Mouse (Mus musculus) embryonic fibroblast, embryonic 13.5 days (primary cell): ENCODE data around the gene Cytl1.

Experiments
- CTCF ChIP-seq: IDR thresholded peaks from 2 replicates; pipeline ENCODE4 v1.5.1; 2011; ENCODE audit warnings: mild to moderate bottlenecking, control low read depth, low read length, moderate library complexity, borderline replicate concordance; ENCODE audit not compliant: insufficient read depth
- POLR2A ChIP-seq: IDR thresholded peaks from 2 replicates; pipeline ENCODE4 v1.6.1; 2011; ENCODE audit warnings: low read depth, mild to moderate bottlenecking, control low read depth, low read length, moderate library complexity

- no peak for TF ChIP-seq CTCF
- TF ChIP-seq POLR2A = no peak
Measured at GRCm38 (mm10) chr5:37692759-37693158, 42.6 kb upstream of the Cytl1 start.
